Mouse (Mus musculus): ENCODE measurements around the gene Muc1.
A peak's percentile ranks its signal among the peaks of the same experiment; 100 is the strongest.

The Muc1 gene

GRCm38 (mm10) chr3:89228836-89229235 is at the start of gene Muc1:
TSS of gene Muc1 (plus strand) at chr3:89229057.
- no peak for DNase-seq (ENCODE audit: low spot score)

- DNase-seq (ENCODE audit: low spot score): no peak
Observed at GRCm38 (mm10) chr3:89181749-89182500, 46.9 kb upstream of the Muc1 start.

- no peak for DNase-seq (ENCODE audit: low spot score)
Observed at GRCm38 (mm10) chr3:89182531-89183057, 46.3 kb upstream of the Muc1 start.

- DNase-seq (ENCODE audit: low spot score): peak; percentile 93
Observed at GRCm38 (mm10) chr3:89183058-89183958, 45.5 kb upstream of the Muc1 start, which contains the start of gene Fam189b. TSS of gene Fam189b (plus strand) at chr3:89183143.

- DNase-seq (ENCODE audit: low spot score): no peak
Observed at GRCm38 (mm10) chr3:89183959-89184315, 44.9 kb upstream of the Muc1 start.

GRCm38 (mm10) chr3:89187197-89187596 is 41.7 kb upstream of the Muc1 start:
- DNase-seq (ENCODE audit: low spot score): no peak

- DNase-seq (ENCODE audit: low spot score): no peak
Observed at GRCm38 (mm10) chr3:89187690-89188477, 41.0 kb upstream of the Muc1 start.

GRCm38 (mm10) chr3:89188478-89188875 is 40.4 kb upstream of the Muc1 start:
- no peak for DNase-seq (ENCODE audit: low spot score)

GRCm38 (mm10) chr3:89190436-89190835 is 38.4 kb upstream of the Muc1 start:
- no peak for DNase-seq (ENCODE audit: low spot score)

GRCm38 (mm10) chr3:89193351-89193750 is 35.5 kb upstream of the Muc1 start:
- no peak for DNase-seq (ENCODE audit: low spot score)

GRCm38 (mm10) chr3:89193853-89194252 is 35.0 kb upstream of the Muc1 start:
- DNase-seq (ENCODE audit: low spot score): no peak

GRCm38 (mm10) chr3:89195979-89196877 is 32.6 kb upstream of the Muc1 start:
- peak; percentile 96 for DNase-seq (ENCODE audit: low spot score)

GRCm38 (mm10) chr3:89199839-89200238 is 29.0 kb upstream of the Muc1 start:
- no peak for DNase-seq (ENCODE audit: low spot score)

GRCm38 (mm10) chr3:89202253-89203141 is 26.4 kb upstream of the Muc1 start, which contains the start of gene Gba:
TSS of gene Gba (plus strand) at chr3:89202928.
- DNase-seq (ENCODE audit: low spot score): peak; percentile 98

- DNase-seq (ENCODE audit: low spot score): no peak
Observed at GRCm38 (mm10) chr3:89203142-89203514, 25.7 kb upstream of the Muc1 start.

GRCm38 (mm10) chr3:89206079-89206478 is 22.8 kb upstream of the Muc1 start:
- DNase-seq (ENCODE audit: low spot score): no peak

- DNase-seq (ENCODE audit: low spot score): no peak
Observed at GRCm38 (mm10) chr3:89206695-89207094, 22.2 kb upstream of the Muc1 start.

GRCm38 (mm10) chr3:89208075-89208657 is 20.7 kb upstream of the Muc1 start:
- no peak for DNase-seq (ENCODE audit: low spot score)

GRCm38 (mm10) chr3:89208736-89209135 is 20.1 kb upstream of the Muc1 start:
- no peak for DNase-seq (ENCODE audit: low spot score)

- DNase-seq (ENCODE audit: low spot score): no peak
Observed at GRCm38 (mm10) chr3:89209731-89210130, 19.1 kb upstream of the Muc1 start.
